Mouse (Mus musculus): ENCODE data around the gene Erich6. TPM values are rescaled to one million over a fixed set of nuclear protein-coding genes. Genes with fewer than 3 reads are reported as not detected.

The Erich6 gene
- polyA plus RNA-seq, 1 experiment from 2014 or later, result 0.07 TPM

GRCm38 (mm10) chr3:58678905-58679304 lies 41.9 kb upstream of the Erich6 start:
- ATAC-seq (replicated peaks; ENCODE audit: extremely low read depth, insufficient read depth, low FRiP score), result no peak
- Histone ChIP-seq H3K27me3 (ENCODE audit: control insufficient read depth, insufficient read depth, low read length) (no peaks in the 10 kb centered on the region), H3K27ac (ENCODE audit: low read length) (no peak overlapping the region), H3K4me2 (ENCODE audit: low read depth, low read length) (no peak overlapping the region), H3K36me3 (ENCODE audit: control insufficient read depth, insufficient read depth) (peaks cover 11% of the 10 kb centered on the region), H3K9me3 (replicated peaks; ENCODE audit: control insufficient read depth, low read length) (no peaks in the 10 kb centered on the region), H3K9ac (ENCODE audit: low read length) (no peak overlapping the region), H3K4me1 (ENCODE audit: control insufficient read depth, insufficient read depth, low read length) (peaks cover 30% of the 10 kb centered on the region), H3K4me3 (ENCODE audit: low read length) (no peak overlapping the region)
- 52% methylated on average over 2 of the region's 2 CpGs for WGBS

- Histone ChIP-seq H3K9ac (ENCODE audit: low read length) (no peak overlapping the region), H3K4me2 (ENCODE audit: low read depth, low read length) (no peak overlapping the region), H3K36me3 (ENCODE audit: control insufficient read depth, insufficient read depth) (peaks cover 11% of the 10 kb centered on the region), H3K4me1 (ENCODE audit: control insufficient read depth, insufficient read depth, low read length) (peaks cover 30% of the 10 kb centered on the region), H3K27me3 (ENCODE audit: control insufficient read depth, insufficient read depth, low read length) (no peaks in the 10 kb centered on the region), H3K27ac (ENCODE audit: low read length) (no peak overlapping the region), H3K9me3 (replicated peaks; ENCODE audit: control insufficient read depth, low read length) (no peaks in the 10 kb centered on the region), H3K4me3 (ENCODE audit: low read length) (no peak overlapping the region)
- ATAC-seq (replicated peaks; ENCODE audit: extremely low read depth, insufficient read depth, low FRiP score), result no peak
- 57% methylated on average over 8 of the region's 8 CpGs for WGBS
Observed at GRCm38 (mm10) chr3:58678384-58678783, 41.4 kb upstream of the Erich6 start.

- no peak overlapping the region for H3K4me3 ChIP-seq (ENCODE audit: low read length)
- H3K36me3 ChIP-seq (ENCODE audit: control insufficient read depth, insufficient read depth), result peaks cover 11% of the 10 kb centered on the region
- WGBS, result 75% methylated on average over 3 of the region's 3 CpGs
- no peak overlapping the region for H3K27ac ChIP-seq (ENCODE audit: low read length)
- no peak overlapping the region for H3K9ac ChIP-seq (ENCODE audit: low read length)
- H3K4me1 ChIP-seq (ENCODE audit: control insufficient read depth, insufficient read depth, low read length), result peaks cover 30% of the 10 kb centered on the region
- no peaks in the 10 kb centered on the region for H3K9me3 ChIP-seq (replicated peaks; ENCODE audit: control insufficient read depth, low read length)
- no peak overlapping the region for H3K4me2 ChIP-seq (ENCODE audit: low read depth, low read length)
- no peaks in the 10 kb centered on the region for H3K27me3 ChIP-seq (ENCODE audit: control insufficient read depth, insufficient read depth, low read length)
- no peak for ATAC-seq (replicated peaks; ENCODE audit: extremely low read depth, insufficient read depth, low FRiP score)
Observed at GRCm38 (mm10) chr3:58677615-58678014, 40.6 kb upstream of the Erich6 start.

GRCm38 (mm10) chr3:58673295-58673694 lies 36.3 kb upstream of the Erich6 start:
- Histone ChIP-seq H3K27ac (ENCODE audit: low read length) (no peak overlapping the region), H3K27me3 (ENCODE audit: control insufficient read depth, insufficient read depth, low read length) (no peaks in the 10 kb centered on the region), H3K9ac (ENCODE audit: low read length) (no peak overlapping the region), H3K4me1 (ENCODE audit: control insufficient read depth, insufficient read depth, low read length) (peaks cover 9% of the 10 kb centered on the region), H3K36me3 (ENCODE audit: control insufficient read depth, insufficient read depth) (peaks cover 11% of the 10 kb centered on the region), H3K9me3 (replicated peaks; ENCODE audit: control insufficient read depth, low read length) (no peaks in the 10 kb centered on the region), H3K4me2 (ENCODE audit: low read depth, low read length) (no peak overlapping the region), H3K4me3 (ENCODE audit: low read length) (no peak overlapping the region)
- no peak for ATAC-seq (replicated peaks; ENCODE audit: extremely low read depth, insufficient read depth, low FRiP score)
- 88% methylated on average over 5 of the region's 5 CpGs for WGBS

- H3K9me3 ChIP-seq (replicated peaks; ENCODE audit: control insufficient read depth, low read length), result no peaks in the 10 kb centered on the region
- no peaks in the 10 kb centered on the region for H3K27me3 ChIP-seq (ENCODE audit: control insufficient read depth, insufficient read depth, low read length)
- no peak overlapping the region for H3K27ac ChIP-seq (ENCODE audit: low read length)
- H3K4me3 ChIP-seq (ENCODE audit: low read length), result no peak overlapping the region
- no peak; the same call in 1 of the 2 replicates for ATAC-seq (replicated peaks; ENCODE audit: extremely low read depth, insufficient read depth, low FRiP score)
- WGBS, result 53% methylated on average over 4 of the region's 4 CpGs
- H3K9ac ChIP-seq (ENCODE audit: low read length), result no peak overlapping the region
- H3K4me2 ChIP-seq (ENCODE audit: low read depth, low read length), result no peak overlapping the region
- peaks cover 4% of the 10 kb centered on the region; the same call in 1 of the 2 replicates for H3K4me1 ChIP-seq (ENCODE audit: control insufficient read depth, insufficient read depth, low read length)
- peaks cover 11% of the 10 kb centered on the region for H3K36me3 ChIP-seq (ENCODE audit: control insufficient read depth, insufficient read depth)
Observed at GRCm38 (mm10) chr3:58672481-58673183, 35.6 kb upstream of the Erich6 start.

- no peak for ATAC-seq (replicated peaks; ENCODE audit: extremely low read depth, insufficient read depth, low FRiP score)
- no peak overlapping the region for H3K4me2 ChIP-seq (ENCODE audit: low read depth, low read length)
- H3K27ac ChIP-seq (ENCODE audit: low read length), result no peak overlapping the region
- no peaks in the 10 kb centered on the region for H3K9me3 ChIP-seq (replicated peaks; ENCODE audit: control insufficient read depth, low read length)
- H3K9ac ChIP-seq (ENCODE audit: low read length), result no peak overlapping the region
- H3K4me3 ChIP-seq (ENCODE audit: low read length), result no peak overlapping the region
- no peaks in the 10 kb centered on the region for H3K4me1 ChIP-seq (ENCODE audit: control insufficient read depth, insufficient read depth, low read length)
- no peaks in the 10 kb centered on the region for H3K27me3 ChIP-seq (ENCODE audit: control insufficient read depth, insufficient read depth, low read length)
- H3K36me3 ChIP-seq (ENCODE audit: control insufficient read depth, insufficient read depth), result peaks cover 11% of the 10 kb centered on the region
- 45% methylated on average over 6 of the region's 6 CpGs for WGBS
Observed at GRCm38 (mm10) chr3:58671616-58672250, 34.7 kb upstream of the Erich6 start.

- Histone ChIP-seq H3K9me3 (replicated peaks; ENCODE audit: control insufficient read depth, low read length) (peaks cover 8% of the 10 kb centered on the region; the same call in 1 of the 2 replicates), H3K4me2 (ENCODE audit: low read depth, low read length) (no peak overlapping the region), H3K4me3 (ENCODE audit: low read length) (no peak overlapping the region), H3K36me3 (ENCODE audit: control insufficient read depth, insufficient read depth) (no peaks in the 10 kb centered on the region), H3K9ac (ENCODE audit: low read length) (no peak overlapping the region), H3K27me3 (ENCODE audit: control insufficient read depth, insufficient read depth, low read length) (no peaks in the 10 kb centered on the region), H3K4me1 (ENCODE audit: control insufficient read depth, insufficient read depth, low read length) (no peaks in the 10 kb centered on the region), H3K27ac (ENCODE audit: low read length) (no peak overlapping the region)
- no peak for ATAC-seq (replicated peaks; ENCODE audit: extremely low read depth, insufficient read depth, low FRiP score)
- 83% methylated on average over 7 of the region's 7 CpGs for WGBS
Observed at GRCm38 (mm10) chr3:58663970-58664369, 27.0 kb upstream of the Erich6 start.

GRCm38 (mm10) chr3:58660636-58661035 lies 23.6 kb upstream of the Erich6 start:
- H3K4me3 ChIP-seq (ENCODE audit: low read length), result no peak overlapping the region
- H3K4me1 ChIP-seq (ENCODE audit: control insufficient read depth, insufficient read depth, low read length), result no peaks in the 10 kb centered on the region
- H3K9me3 ChIP-seq (replicated peaks; ENCODE audit: control insufficient read depth, low read length), result peaks cover under 1% of the 10 kb centered on the region; the same call in 1 of the 2 replicates
- WGBS, result 84% methylated on average over 4 of the region's 4 CpGs
- ATAC-seq (replicated peaks; ENCODE audit: extremely low read depth, insufficient read depth, low FRiP score), result no peak
- no peak overlapping the region for H3K27ac ChIP-seq (ENCODE audit: low read length)
- no peaks in the 10 kb centered on the region for H3K27me3 ChIP-seq (ENCODE audit: control insufficient read depth, insufficient read depth, low read length)
- no peak overlapping the region for H3K9ac ChIP-seq (ENCODE audit: low read length)
- no peaks in the 10 kb centered on the region for H3K36me3 ChIP-seq (ENCODE audit: control insufficient read depth, insufficient read depth)
- H3K4me2 ChIP-seq (ENCODE audit: low read depth, low read length), result no peak overlapping the region

GRCm38 (mm10) chr3:58657356-58657755 lies 20.3 kb upstream of the Erich6 start:
- Histone ChIP-seq H3K27me3 (ENCODE audit: control insufficient read depth, insufficient read depth, low read length) (no peaks in the 10 kb centered on the region), H3K4me3 (ENCODE audit: low read length) (no peak overlapping the region), H3K4me1 (ENCODE audit: control insufficient read depth, insufficient read depth, low read length) (no peaks in the 10 kb centered on the region), H3K9ac (ENCODE audit: low read length) (no peak overlapping the region), H3K27ac (ENCODE audit: low read length) (no peak overlapping the region), H3K9me3 (replicated peaks; ENCODE audit: control insufficient read depth, low read length) (no peaks in the 10 kb centered on the region), H3K4me2 (ENCODE audit: low read depth, low read length) (no peak overlapping the region), H3K36me3 (ENCODE audit: control insufficient read depth, insufficient read depth) (no peaks in the 10 kb centered on the region)
- 13% methylated on average over 2 of the region's 2 CpGs for WGBS
- ATAC-seq (replicated peaks; ENCODE audit: extremely low read depth, insufficient read depth, low FRiP score), result no peak

Measured in heart, embryonic 16.5 days (tissue).